Mouse (Mus musculus) hindbrain, embryonic 15.5 days (tissue): Measurements from ENCODE around the gene Hist1h2ag. TPM values are rescaled to one million over a fixed set of nuclear protein-coding genes. Genes with fewer than 3 reads are reported as not detected.
A peak's percentile ranks its signal among the peaks of the same experiment; 100 is the strongest.

ENCODE experiments used
- ATAC-seq: fragments of 200-750 bp; cut with Nextera tagmentation; 2 replicates; pipeline ENCODE4 v1.8.0; 2017; ENCODE audit warnings: low read depth, moderate number of reproducible peaks, moderate TSS enrichment; ENCODE audit not compliant: low FRiP score
- H3K27ac ChIP-seq: fragments of 300-500 bp; sonication (generic); replicated peaks from 2 replicates; pipeline ENCODE4 v1.5.1; 2015; ENCODE audit warnings: mild to moderate bottlenecking, inconsistent platforms
- H3K27me3 ChIP-seq: fragments of 300-500 bp; sonication (generic); 2 replicates; pipeline ENCODE4 v1.6.1; 2015; ENCODE audit warnings: control low read depth, inconsistent platforms
- H3K36me3 ChIP-seq: fragments of 300-500 bp; sonication (generic); 2 replicates; pipeline ENCODE4 v1.6.1; 2015; ENCODE audit warnings: control low read depth, inconsistent platforms
- H3K4me1 ChIP-seq: fragments of 300-500 bp; sonication (generic); replicated peaks from 2 replicates; pipeline ENCODE4 v1.6.1; 2015; ENCODE audit warnings: control low read depth, inconsistent platforms
- H3K4me2 ChIP-seq: fragments of 300-500 bp; sonication (generic); 2 replicates; pipeline ENCODE4 v1.6.1; 2015; ENCODE audit warnings: moderate library complexity, mild to moderate bottlenecking, inconsistent platforms
- H3K4me3 ChIP-seq: fragments of 300-500 bp; sonication (generic); 2 replicates; pipeline ENCODE4 v1.5.1; 2015; ENCODE audit warnings: mild to moderate bottlenecking, inconsistent platforms
- H3K9ac ChIP-seq: fragments of 300-500 bp; sonication (generic); 2 replicates; pipeline ENCODE4 v1.6.1; 2015; ENCODE audit warnings: inconsistent platforms
- H3K9me3 ChIP-seq: fragments of 300-500 bp; sonication (generic); 2 replicates; pipeline ENCODE4 v1.6.1; 2016; ENCODE audit warnings: control low read depth, inconsistent platforms
- WGBS: fragments of 180-500 bp; shearing (Covaris S2); methylation state at CpG from one replicate; pipeline ENCODE4 v1.1.7; 2015; 5-methylcytosine and 5-hydroxymethylcytosine counted together
- polyA plus RNA-seq: library from polyadenylated mRNA; unstranded; fragments of >200 nt; fragmentation: Nextera tagmentation; extraction: Ambion mirVana; gene quantifications from 2 replicates; pipeline ENCODE4 v1.2.1, GENCODE M21; 2015

Gene Hist1h2ag
- polyA plus RNA-seq, 1 experiment from 2014 or later = 6.5 TPM

DNA sequence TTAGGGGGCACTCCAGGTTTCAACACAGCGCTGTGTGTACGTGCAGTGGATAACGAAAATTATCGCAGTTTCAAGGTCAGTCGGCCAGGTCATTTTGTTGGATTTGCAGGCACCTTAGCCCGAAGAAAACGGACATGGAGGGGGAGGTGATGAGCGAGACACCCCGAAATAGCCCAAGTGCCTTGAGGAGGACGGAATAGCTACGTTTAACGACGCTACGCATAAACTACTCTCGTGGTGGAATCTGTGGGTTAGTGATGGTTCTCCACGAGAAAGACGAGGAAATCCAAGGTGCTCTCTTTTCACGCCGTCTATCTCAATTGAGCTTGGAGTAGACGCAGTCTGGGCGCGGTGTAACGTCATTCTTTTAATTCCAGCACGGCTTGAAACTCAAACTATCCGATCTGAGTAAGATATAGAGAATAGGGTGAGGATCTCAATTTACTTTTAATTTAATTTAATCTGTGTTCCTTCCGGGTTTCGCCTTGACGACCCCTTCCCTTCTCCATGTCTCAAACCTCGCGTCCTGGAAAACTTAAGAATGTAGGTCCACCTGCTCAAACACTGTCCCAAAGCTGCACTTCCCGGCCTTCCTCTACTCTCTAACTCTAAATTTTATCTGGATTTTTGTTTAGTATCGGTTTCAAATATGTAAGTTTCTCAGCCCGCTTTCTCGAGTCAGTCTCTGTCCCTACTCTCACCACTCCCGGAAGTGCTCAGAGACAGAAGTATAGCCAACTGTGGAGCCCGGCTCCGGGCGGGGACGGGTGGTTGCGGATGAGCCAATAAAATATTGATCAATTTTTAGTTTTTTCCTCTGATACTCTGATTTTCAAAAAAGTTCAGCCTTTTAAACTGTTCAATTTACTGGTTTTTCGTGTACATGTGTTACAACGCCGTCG lies 22.6 kb downstream of the Hist1h2ag start:
- no peak for ATAC-seq
- Histone ChIP-seq H3K9ac (no peak overlapping the region), H3K9me3 (no peaks in the 10 kb centered on the region), H3K4me2 (peak overlapping the region; percentile 58), H3K36me3 (no peaks in the 10 kb centered on the region), H3K4me3 (peak overlapping the region; percentile 38), H3K27ac (no peak overlapping the region), H3K27me3 (peaks cover 75% of the 10 kb centered on the region), H3K4me1 (peaks cover 16% of the 10 kb centered on the region)
- WGBS = 1% methylated on average over 44 of the region's 44 CpGs

DNA sequence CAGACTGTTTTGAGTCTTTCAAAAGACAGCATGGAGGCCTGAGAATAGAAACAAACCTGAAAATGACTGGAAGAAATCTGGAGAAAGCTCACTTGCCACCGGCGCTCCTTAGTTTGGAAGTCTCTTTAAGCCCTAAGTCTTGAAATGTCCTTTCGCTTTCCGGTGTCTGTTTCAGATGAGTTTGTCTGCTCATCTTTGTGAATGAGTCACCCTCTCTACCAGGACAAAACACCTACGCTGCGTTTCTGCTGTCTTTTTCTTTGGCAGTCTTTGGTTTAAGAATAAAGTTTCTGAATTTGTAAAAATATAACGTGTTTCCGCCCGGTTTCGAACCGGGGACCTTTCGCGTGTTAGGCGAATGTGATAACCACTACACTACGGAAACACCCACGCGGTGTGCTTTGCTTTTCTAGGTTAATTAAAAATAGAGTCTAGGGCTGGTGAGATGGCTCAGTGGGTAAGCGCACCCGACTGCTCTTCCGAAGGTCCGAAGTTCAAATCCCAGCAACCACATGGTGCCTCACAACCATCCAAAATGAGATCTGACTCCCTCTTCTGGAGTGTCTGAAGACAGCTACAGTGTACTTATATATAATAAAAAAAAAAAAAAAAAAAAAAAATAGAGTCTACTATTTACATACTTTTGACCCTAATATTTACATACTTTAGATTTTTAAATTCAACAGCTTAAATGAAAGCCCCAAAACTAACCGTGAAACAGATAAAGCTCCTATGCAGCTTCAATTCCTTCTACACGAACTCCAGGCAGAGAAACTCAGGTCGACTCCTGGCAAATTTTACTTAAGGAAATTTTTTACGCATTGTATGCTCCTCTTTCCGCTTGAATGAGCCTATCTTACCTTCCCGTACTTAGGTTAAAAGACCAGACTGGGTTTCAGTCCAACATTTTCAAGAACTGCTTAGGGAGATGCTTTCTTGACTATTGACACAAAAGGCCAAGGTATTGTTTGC lies 27.0 kb downstream of the Hist1h2ag start:
- no peaks in the 10 kb centered on the region for H3K9me3 ChIP-seq
- H3K27ac ChIP-seq = no peak overlapping the region
- H3K4me2 ChIP-seq = 0 out of 2 replicates have a peak overlapping the region, but pooled peaks have one; percentile 4
- peaks cover 88% of the 10 kb centered on the region for H3K27me3 ChIP-seq
- H3K9ac ChIP-seq = no peak overlapping the region
- ATAC-seq = no peak; the same call in 1 of the 2 replicates
- WGBS = 15% methylated on average over 27 of the region's 27 CpGs
- H3K4me3 ChIP-seq = 0 out of 2 replicates have a peak overlapping the region, but pooled peaks have one; percentile 10
- H3K36me3 ChIP-seq = no peaks in the 10 kb centered on the region
- peaks cover 8% of the 10 kb centered on the region; the same call in 1 of the 2 replicates for H3K4me1 ChIP-seq

GRCm38 (mm10) chr13:22014411-22014845 lies 28.3 kb downstream of the Hist1h2ag start:
- no peak for ATAC-seq
- no peak overlapping the region for H3K4me3 ChIP-seq
- peaks cover 88% of the 10 kb centered on the region for H3K27me3 ChIP-seq
- 0 out of 2 replicates have a peak overlapping the region, but pooled peaks have one; percentile 9 for H3K4me2 ChIP-seq
- H3K4me1 ChIP-seq = no peaks in the 10 kb centered on the region
- H3K9me3 ChIP-seq = no peaks in the 10 kb centered on the region
- no peak overlapping the region for H3K27ac ChIP-seq
- no peak overlapping the region for H3K9ac ChIP-seq
- H3K36me3 ChIP-seq = no peaks in the 10 kb centered on the region
- WGBS = 15% methylated on average over 17 of the region's 17 CpGs

DNA sequence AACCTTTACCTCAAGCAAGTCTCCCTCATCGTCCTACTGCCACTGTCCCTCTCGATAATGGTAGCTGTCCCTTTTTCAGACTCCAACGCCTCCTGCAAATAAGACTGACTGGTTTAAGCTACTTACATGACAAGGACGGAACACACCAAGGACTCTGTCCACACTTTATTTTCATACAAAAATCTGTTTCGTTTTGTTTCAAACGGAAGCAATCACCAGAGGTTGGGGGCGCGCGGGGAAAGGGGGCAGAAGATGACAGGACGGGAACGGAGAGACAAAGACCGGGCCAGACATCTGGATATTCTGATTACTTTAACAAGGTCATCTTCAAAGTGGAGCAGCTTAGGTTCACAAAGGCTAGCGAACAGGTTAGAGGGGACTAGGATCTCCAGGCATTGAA lies 29.0 kb downstream of the Hist1h2ag start:
- Histone ChIP-seq H3K27me3 (peaks cover 88% of the 10 kb centered on the region), H3K4me1 (no peaks in the 10 kb centered on the region), H3K9ac (no peak overlapping the region), H3K4me3 (no peak overlapping the region), H3K9me3 (no peaks in the 10 kb centered on the region), H3K27ac (no peak overlapping the region), H3K36me3 (no peaks in the 10 kb centered on the region), H3K4me2 (no peak overlapping the region)
- no peak for ATAC-seq
- WGBS = 17% methylated on average over 13 of the region's 13 CpGs

DNA sequence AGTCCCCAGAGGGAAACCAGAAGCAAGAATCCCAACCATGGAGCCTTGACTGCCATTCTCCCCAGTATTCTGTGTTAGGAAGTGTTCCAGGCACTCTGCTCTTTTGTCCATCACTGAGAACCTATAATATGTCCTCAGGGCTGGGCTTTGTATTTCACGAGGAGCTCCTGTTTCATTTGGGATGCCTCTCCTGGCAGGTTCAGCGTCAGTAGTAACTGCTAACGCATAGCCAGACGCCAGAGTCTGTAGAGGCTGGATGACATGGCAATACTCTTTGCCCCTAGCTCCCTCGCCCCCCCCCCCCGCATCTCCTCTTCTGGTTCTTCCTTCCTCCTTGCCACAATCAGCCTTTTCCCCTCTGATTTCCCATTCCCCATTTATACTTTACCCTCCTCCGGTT lies 33.1 kb downstream of the Hist1h2ag start, which contains the start of gene Prss16:
TSS of gene Prss16 (minus strand) at position 101 of the 400 bp plus-strand sequence.
- ATAC-seq = no peak
- WGBS = 38% methylated on average over 6 of the region's 7 CpGs
- Histone ChIP-seq H3K27me3 (peaks cover 89% of the 10 kb centered on the region), H3K9ac (no peak within 1 kb of the TSS), H3K36me3 (no peaks in the 10 kb centered on the region), H3K4me3 (no peak within 1 kb of the TSS), H3K27ac (no peak within 1 kb of the TSS), H3K9me3 (no peaks in the 10 kb centered on the region), H3K4me2 (no peak within 1 kb of the TSS), H3K4me1 (peaks cover 16% of the 10 kb centered on the region)

DNA sequence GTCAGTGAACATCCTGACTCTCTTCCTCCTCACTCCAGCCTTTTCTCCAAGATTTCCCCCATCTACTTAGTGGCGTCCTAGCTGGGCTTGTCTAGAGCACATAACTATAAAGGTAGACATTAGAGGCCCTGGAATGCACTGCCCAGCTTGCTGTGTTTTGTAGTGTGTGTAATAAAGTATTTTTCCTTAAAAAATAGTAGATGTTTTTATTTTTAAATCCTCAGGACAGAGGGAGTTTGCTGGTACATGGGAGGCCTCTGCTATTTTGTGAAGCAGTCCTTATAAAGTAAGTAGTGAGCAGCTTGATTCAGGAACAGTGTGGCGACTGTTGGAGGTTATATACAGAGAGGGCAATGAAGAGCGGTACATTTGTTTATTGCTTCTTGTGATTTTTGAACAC lies 34.0 kb downstream of the Hist1h2ag start:
- 78% methylated on average over 3 of the region's 3 CpGs for WGBS
- no peak overlapping the region for H3K27ac ChIP-seq
- H3K4me2 ChIP-seq = no peak overlapping the region
- H3K9ac ChIP-seq = no peak overlapping the region
- H3K4me1 ChIP-seq = peaks cover 16% of the 10 kb centered on the region
- H3K36me3 ChIP-seq = no peaks in the 10 kb centered on the region
- ATAC-seq = no peak
- H3K4me3 ChIP-seq = no peak overlapping the region
- no peaks in the 10 kb centered on the region for H3K9me3 ChIP-seq
- H3K27me3 ChIP-seq = peaks cover 89% of the 10 kb centered on the region

DNA sequence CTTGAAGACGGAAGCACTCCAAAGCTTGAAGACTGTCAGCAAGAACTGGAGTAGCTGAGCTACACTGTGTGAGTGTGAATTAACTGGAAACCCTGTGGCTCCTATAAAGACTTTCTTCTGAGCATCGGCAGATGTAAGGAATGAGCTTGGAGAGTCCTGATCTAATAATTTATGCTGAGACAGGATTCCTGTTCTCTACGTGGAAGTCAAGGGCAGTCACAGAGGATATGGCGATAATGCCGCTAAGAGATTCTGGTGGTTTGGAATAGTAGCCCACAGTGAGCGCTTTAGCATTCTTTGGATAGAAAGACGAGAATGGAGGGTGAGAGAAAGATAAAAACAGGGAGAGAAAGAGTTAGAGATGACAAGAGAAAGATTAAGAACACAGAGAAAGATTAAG lies 34.9 kb downstream of the Hist1h2ag start:
- 51% methylated on average over 7 of the region's 7 CpGs for WGBS
- Histone ChIP-seq H3K9ac (no peak overlapping the region), H3K36me3 (no peaks in the 10 kb centered on the region), H3K27ac (no peak overlapping the region), H3K27me3 (peaks cover 92% of the 10 kb centered on the region), H3K9me3 (no peaks in the 10 kb centered on the region), H3K4me3 (no peak overlapping the region), H3K4me2 (no peak overlapping the region), H3K4me1 (peaks cover 16% of the 10 kb centered on the region)
- ATAC-seq = no peak

- 3% methylated on average over 18 of the region's 18 CpGs for WGBS
- H3K27ac ChIP-seq = no peak overlapping the region
- ATAC-seq = peak; percentile 17; the same call in 1 of the 2 replicates
- no peaks in the 10 kb centered on the region for H3K9me3 ChIP-seq
- H3K9ac ChIP-seq = no peak overlapping the region
- H3K27me3 ChIP-seq = peaks cover 92% of the 10 kb centered on the region
- peaks cover 16% of the 10 kb centered on the region for H3K4me1 ChIP-seq
- H3K36me3 ChIP-seq = no peaks in the 10 kb centered on the region
- peak overlapping the region; percentile 85 for H3K4me2 ChIP-seq
- H3K4me3 ChIP-seq = peak overlapping the region; percentile 45
Measured at GRCm38 (mm10) chr13:22007121-22007510, 35.6 kb downstream of the Hist1h2ag start.

- Histone ChIP-seq H3K27ac (no peak overlapping the region), H3K4me2 (peak overlapping the region; percentile 85), H3K27me3 (peaks cover 93% of the 10 kb centered on the region), H3K4me1 (peaks cover 16% of the 10 kb centered on the region), H3K9me3 (no peaks in the 10 kb centered on the region), H3K4me3 (peak overlapping the region; percentile 45), H3K36me3 (no peaks in the 10 kb centered on the region), H3K9ac (0 out of 2 replicates have a peak overlapping the region, but pooled peaks have one; percentile 6)
- under 1% methylated on average over 38 of the region's 38 CpGs for WGBS
- peak; percentile 72; the same call in 1 of the 2 replicates for ATAC-seq
Measured at GRCm38 (mm10) chr13:22006334-22007120, 36.2 kb downstream of the Hist1h2ag start.

GRCm38 (mm10) chr13:22005605-22006333 lies 37.0 kb downstream of the Hist1h2ag start:
- peak overlapping the region; percentile 45 for H3K4me3 ChIP-seq
- H3K9me3 ChIP-seq = no peaks in the 10 kb centered on the region
- H3K9ac ChIP-seq = 0 out of 2 replicates have a peak overlapping the region, but pooled peaks have one; percentile 6
- peak; percentile 68; the same call in 1 of the 2 replicates for ATAC-seq
- WGBS = under 1% methylated on average over 45 of the region's 45 CpGs
- H3K4me1 ChIP-seq = peaks cover 16% of the 10 kb centered on the region
- peaks cover 96% of the 10 kb centered on the region for H3K27me3 ChIP-seq
- H3K27ac ChIP-seq = no peak overlapping the region
- peak overlapping the region; percentile 85 for H3K4me2 ChIP-seq
- H3K36me3 ChIP-seq = no peaks in the 10 kb centered on the region
